Mouse (Mus musculus) MEL (cell line): ENCODE data around the gene Nat8.
"Not testable (repeated sequence)": the region's sequence is repeated elsewhere in the genome, so short reads cannot be mapped to it uniquely, and the experiment has no call there.

Source experiments
- EP300 ChIP-seq, 2 experiments: IDR thresholded peaks; 2 replicates each; pipeline ENCODE4 v1.6.1; 2011; ENCODE audit warnings: improper control_type of control experiment in 2 of 2, low read length in 2 of 2, low read depth in 1 of 2, mild to moderate bottlenecking in 1 of 2
- MAX ChIP-seq: IDR thresholded peaks from 2 replicates; pipeline ENCODE4 v1.6.1; 2011; ENCODE audit warnings: low read length, improper control_type of control experiment
- POLR2A ChIP-seq, 2 experiments: IDR thresholded peaks; 2 replicates each; pipeline ENCODE4 v1.6.1; 2011 to 2012; ENCODE audit warnings: low read length in 2 of 2, mild to moderate bottlenecking in 2 of 2, control low read depth in 1 of 2, improper control_type of control experiment in 1 of 2, low read depth in 1 of 2, moderate library complexity in 1 of 2; ENCODE audit not compliant: control insufficient read depth in 1 of 2, insufficient read depth in 1 of 2, poor library complexity in 1 of 2
- ZKSCAN1 ChIP-seq: IDR thresholded peaks from 2 replicates; pipeline ENCODE4 v1.6.1; 2012; ENCODE audit warnings: low read depth, mild to moderate bottlenecking, inconsistent platforms, low read length, improper control_type of control experiment, moderate library complexity
- ZNF384 ChIP-seq: IDR thresholded peaks from 2 replicates; pipeline ENCODE4 v1.6.1; 2012; ENCODE audit warnings: low read depth, mild to moderate bottlenecking, inconsistent platforms, low read length, improper control_type of control experiment

GRCm38 (mm10) chr6:85866166-85866565, 34.3 kb upstream of the Nat8 start:
- not testable (repeated sequence) for TF ChIP-seq MAX; POLR2A (IDR thresholded peaks at IDR 0.05; ENCODE audit: control insufficient read depth in 1 of 2, insufficient read depth in 1 of 2, low read depth in 1 of 2, low read length in 2 of 2, poor library complexity in 1 of 2); ZNF384; EP300 (IDR thresholded peaks at IDR 0.05; ENCODE audit: low read depth in 1 of 2, low read length in 2 of 2); ZKSCAN1
